Mouse (Mus musculus): ENCODE results near the gene Pabpn1.
"Not testable (repeated sequence)": the region's sequence is repeated elsewhere in the genome, so short reads cannot be mapped to it uniquely, and the experiment has no call there.

The Pabpn1 gene

GRCm38 (mm10) chr14:54936831-54937160, 44.5 kb downstream of the Pabpn1 start:
- DNase-seq (ENCODE audit: low spot score) = no peak

DNA sequence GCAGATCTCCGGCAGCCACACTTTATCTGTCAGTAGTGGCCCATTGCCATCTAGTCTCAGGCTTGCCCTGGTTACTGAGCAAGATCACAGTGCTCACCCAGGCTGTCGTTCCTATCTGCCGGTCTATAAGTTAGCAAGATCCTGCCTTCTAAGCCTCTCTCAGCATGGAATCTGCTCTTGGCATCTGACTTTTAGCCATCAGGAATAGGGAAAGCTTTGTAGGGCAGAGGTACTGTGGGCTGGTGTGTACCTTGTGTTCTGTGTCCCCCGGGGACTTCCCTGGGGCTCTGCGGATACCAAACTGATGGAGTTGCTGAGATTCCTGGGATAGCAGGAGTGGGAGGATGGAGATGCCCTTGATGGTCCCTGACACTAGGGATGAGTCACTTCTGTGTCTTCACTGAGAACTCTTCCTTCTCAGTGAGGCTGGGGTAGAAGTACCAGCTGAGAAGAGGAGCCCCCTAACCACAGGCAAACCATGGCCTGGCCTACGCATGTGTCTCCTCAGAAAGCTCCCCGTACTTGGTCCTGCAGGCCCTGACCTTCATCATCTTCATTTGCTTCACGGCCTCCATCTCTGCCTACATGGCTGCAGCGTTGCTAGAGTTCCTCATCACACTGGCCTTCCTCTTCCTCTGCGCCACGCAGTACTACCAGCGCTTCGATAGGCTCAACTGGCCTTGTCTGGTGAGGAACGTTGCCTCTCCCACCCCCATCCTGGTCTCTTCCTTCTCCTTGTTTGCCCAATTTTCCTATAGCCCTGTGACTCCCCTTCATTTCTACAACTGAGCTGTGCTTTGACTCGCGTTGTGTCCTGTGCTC, 45.3 kb downstream of the Pabpn1 start:
- no peak for DNase-seq (ENCODE audit: low spot score)

DNA sequence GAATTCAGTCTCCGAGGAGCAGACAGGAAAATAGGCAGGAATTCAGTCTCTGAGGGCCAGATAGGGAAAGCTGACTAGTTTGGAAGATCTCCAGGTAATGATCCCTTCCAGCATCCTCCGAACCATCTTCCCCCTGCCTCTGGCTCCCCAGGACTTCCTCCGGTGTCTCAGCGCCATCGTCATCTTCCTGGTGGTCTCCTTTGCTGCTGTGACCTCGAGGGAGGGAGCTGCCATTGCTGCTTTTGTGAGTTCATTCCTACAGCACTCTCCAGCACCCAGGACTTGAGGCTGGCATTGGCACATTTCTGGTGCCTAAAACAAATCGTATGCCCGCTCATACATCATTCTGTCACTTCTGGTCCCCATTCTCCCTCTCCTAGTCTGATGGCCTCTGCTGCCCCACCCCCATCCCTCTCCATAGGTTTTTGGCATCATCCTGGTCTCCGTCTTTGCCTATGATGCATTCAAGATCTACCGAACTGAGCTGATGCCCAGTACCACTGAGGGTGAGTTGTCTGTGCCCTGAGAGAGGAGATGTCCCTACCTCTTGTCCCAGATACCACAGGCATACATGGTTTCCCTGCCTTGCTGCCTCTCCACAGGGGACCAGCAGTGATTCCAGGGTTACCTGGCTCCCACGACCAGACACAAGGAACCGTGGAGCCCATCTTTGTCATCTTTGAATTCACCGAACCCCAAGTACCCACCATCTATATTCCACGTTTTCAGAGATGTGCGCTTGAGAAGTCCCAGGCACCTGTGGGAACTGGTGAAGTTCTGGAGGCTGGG, 46.3 kb downstream of the Pabpn1 start:
- no peak for DNase-seq (ENCODE audit: low spot score)

- DNase-seq (ENCODE audit: low spot score) = peak; percentile 35
Measured at GRCm38 (mm10) chr14:54939434-54940175, 47.3 kb downstream of the Pabpn1 start.

DNA sequence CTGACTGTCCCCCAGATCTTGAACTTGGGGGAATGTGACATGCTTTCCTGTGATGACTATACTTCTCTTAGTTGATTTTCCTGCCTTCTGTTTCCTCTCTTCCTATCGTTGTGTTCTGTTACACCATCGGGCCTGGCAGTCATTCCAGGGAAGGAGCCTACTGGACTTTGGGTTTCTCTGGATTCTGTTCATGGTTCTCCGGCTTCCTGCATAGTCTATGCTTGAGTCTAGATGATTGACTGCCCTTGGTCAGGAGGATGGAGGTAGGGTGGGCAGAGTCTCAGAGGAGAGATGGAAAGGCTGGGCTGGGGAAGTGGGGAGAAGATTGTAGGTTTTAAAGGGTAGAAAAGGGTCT, 47.9 kb downstream of the Pabpn1 start:
- no peak for DNase-seq (ENCODE audit: low spot score)

DNA sequence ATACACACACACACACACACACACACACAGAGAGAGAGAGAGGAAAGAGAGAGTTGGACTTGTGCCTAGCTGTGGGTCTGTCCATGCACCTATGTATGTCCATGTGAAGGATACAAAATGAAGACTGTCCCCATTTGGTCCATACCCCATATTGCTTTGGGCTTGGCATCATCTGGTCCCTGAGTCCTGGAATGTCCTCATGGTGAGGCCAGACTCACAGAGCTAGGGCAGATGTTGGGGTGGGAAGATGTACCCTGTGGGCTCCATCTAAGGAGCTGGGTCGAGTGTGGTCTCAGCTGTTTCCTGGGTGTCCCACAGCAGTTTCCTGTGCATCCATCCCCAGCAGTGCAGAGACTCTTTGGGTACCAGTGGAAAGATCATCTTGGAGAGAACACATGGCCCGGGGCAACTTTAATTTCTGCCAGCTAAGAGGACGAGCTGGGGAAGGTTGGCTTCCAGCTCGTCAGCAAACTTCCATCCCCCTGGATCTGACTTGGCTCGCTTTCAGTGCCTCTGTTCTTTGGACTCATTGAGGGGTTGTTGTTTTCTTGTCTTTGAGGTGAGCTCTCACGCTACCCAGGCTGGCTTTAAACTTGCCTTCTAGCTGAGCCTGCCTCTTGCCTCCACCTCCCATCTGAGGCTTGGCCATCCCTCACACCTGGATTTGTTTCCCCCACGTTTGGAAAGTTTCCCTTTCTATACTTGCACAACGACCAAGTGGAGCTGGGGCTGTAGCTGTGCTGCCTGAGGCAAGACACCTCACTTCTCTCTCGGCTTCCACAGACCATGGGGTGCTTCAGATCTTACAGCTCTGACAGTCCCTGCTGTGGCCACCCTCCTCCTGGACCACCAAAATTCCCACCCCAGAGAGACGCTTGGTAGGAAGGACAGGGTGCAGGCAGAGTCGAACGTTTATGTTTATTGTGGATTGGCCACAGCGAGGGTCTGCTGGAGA, 49.0 kb downstream of the Pabpn1 start:
- DNase-seq (ENCODE audit: low spot score) = no peak

- no peak for DNase-seq (ENCODE audit: low spot score)
Measured at GRCm38 (mm10) chr14:54942479-54942878, 50.2 kb downstream of the Pabpn1 start.

DNA sequence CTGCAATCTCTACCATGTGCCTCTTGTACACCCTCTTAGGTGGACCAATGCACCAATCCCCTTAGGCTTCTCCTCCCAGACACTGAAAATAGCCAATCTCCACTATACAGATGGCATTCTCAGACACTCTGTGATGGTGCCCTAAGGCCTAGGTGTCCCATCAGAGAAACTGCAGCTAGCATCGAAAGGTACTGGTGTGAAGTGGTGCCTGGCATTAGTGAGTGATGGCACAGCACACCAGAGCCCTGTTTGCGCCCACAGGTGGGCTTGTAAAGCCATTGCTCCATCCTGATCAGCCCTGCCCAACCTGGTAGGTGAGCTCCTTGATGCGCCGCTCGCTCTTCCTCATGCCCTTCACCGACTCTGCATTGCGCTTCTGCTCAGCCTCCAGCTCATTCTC, 51.7 kb downstream of the Pabpn1 start:
- DNase-seq (ENCODE audit: low spot score) = no peak

- DNase-seq (ENCODE audit: low spot score) = no peak
Measured at GRCm38 (mm10) chr14:54944939-54945338, 52.6 kb downstream of the Pabpn1 start.

DNA sequence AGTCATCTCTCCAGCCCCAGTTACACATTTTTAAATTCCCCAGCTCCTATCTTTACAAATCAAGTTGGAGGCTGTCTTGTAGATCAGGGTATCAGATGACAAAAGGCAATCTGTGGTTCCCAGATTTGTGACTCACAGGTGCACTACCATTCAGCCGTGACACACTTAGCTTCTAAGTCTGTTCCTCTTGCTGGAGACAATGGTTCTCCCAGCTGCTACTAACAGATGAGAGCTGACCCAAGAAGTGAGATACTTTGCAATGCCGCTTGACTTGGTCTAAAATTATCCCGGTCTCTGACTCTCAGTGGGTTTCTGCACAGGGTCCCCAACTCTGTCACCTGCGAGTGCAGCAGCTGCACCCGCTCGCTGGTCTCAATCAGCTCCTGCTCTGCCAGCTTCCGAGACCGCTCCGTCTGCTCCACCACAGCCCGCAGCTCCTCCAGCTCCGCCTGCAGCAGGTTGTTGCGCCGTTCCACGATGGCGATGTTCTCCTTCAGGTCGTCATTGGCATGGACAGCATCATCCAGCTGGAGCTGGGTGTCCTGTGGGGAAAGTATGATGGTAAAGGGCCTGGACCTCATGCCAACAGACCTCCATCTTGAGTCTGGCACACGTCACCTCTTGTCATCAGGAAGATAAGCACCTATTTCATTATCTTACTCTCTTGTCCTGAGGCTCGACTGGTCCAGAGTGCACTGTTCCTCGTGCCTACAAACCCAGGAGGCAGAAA, 53.8 kb downstream of the Pabpn1 start:
- DNase-seq (ENCODE audit: low spot score) = no peak

- not testable (repeated sequence) for DNase-seq (ENCODE audit: low spot score)
Measured at GRCm38 (mm10) chr14:54947008-54947407, 54.7 kb downstream of the Pabpn1 start.
